Mouse (Mus musculus) fibroblast of lung, adult 2 months (primary cell): ENCODE data around the gene Dnase1l2.

ENCODE experiments used
- DNase-seq: peaks from one replicate; pipeline ENCODE4 v3.0.0-alpha.2; 2011; ENCODE audit warnings: low read depth

The Dnase1l2 gene

GRCm38 (mm10) chr17:24442632-24443155 is at the start of gene Dnase1l2:
TSS of gene Dnase1l2 (minus strand) at chr17:24443105.
- DNase-seq: no peak

- no peak for DNase-seq
Observed at GRCm38 (mm10) chr17:24490399-24490798, 47.5 kb upstream of the Dnase1l2 start.

GRCm38 (mm10) chr17:24489265-24490030 is 46.5 kb upstream of the Dnase1l2 start:
- no peak for DNase-seq

- DNase-seq: no peak
Observed at GRCm38 (mm10) chr17:24488662-24489264, 45.9 kb upstream of the Dnase1l2 start.

GRCm38 (mm10) chr17:24488186-24488661 is 45.3 kb upstream of the Dnase1l2 start, which contains the start of gene Caskin1:
TSS of gene Caskin1 (plus strand) at chr17:24488601.
- no peak for DNase-seq

- no peak for DNase-seq
Observed at GRCm38 (mm10) chr17:24485090-24485860, 42.4 kb upstream of the Dnase1l2 start.

GRCm38 (mm10) chr17:24483495-24483894 is 40.6 kb upstream of the Dnase1l2 start:
- DNase-seq: no peak

GRCm38 (mm10) chr17:24481027-24481815 is 38.3 kb upstream of the Dnase1l2 start:
- no peak for DNase-seq

- no peak for DNase-seq
Observed at GRCm38 (mm10) chr17:24480201-24480826, 37.4 kb upstream of the Dnase1l2 start.

- DNase-seq: no peak
Observed at GRCm38 (mm10) chr17:24479431-24479830, 36.5 kb upstream of the Dnase1l2 start.

GRCm38 (mm10) chr17:24478663-24479380 is 35.9 kb upstream of the Dnase1l2 start, which contains the start of gene Mlst8:
TSS of gene Mlst8 (minus strand) at chr17:24479078.
- peak; percentile 85 for DNase-seq

GRCm38 (mm10) chr17:24477985-24478600 is 35.2 kb upstream of the Dnase1l2 start:
- no peak for DNase-seq

GRCm38 (mm10) chr17:24477053-24477984 is 34.4 kb upstream of the Dnase1l2 start:
- DNase-seq: no peak

- DNase-seq: no peak
Observed at GRCm38 (mm10) chr17:24476022-24476776, 33.3 kb upstream of the Dnase1l2 start.

GRCm38 (mm10) chr17:24475586-24475985 is 32.7 kb upstream of the Dnase1l2 start:
- DNase-seq: no peak

- DNase-seq: no peak
Observed at GRCm38 (mm10) chr17:24474557-24474956, 31.7 kb upstream of the Dnase1l2 start.

- no peak for DNase-seq
Observed at GRCm38 (mm10) chr17:24473612-24474275, 30.8 kb upstream of the Dnase1l2 start, which contains the start of gene Bricd5. TSS of gene Bricd5 (plus strand) at chr17:24473884.
